ENCODE assay signal across 10 mouse cellular contexts in genomic region chr9:60231981-60232881, GRCm38 (mm10).
A peak's percentile ranks its signal among the peaks of the same experiment; 100 is the strongest.
DNase-seq lines count a peak whose midpoint lies in the region; ATAC-seq and TF ChIP-seq lines count a peak whose summit lies in the region.
"Had no signal": no experiment of that assay in that cellular context is flagged by ENCODE, and none has a peak within 500 bp of the region (broad histone marks: within the 10 kb centered on the region; RNA-seq: fewer than 3 reads in every experiment).

No protein-coding gene starts in this region.

- H3K4me2 ChIP-seq in forebrain, embryonic 14.5 days (ENCODE audit: low read length), result no peak overlapping the region
- no peak overlapping the region for H3K4me2 ChIP-seq in limb, embryonic 15.5 days
- H3K4me2 ChIP-seq: heart, embryonic 15.5 days had no signal

- H3K4me1 ChIP-seq in forebrain, embryonic 10.5 days, result peaks cover 41% of the 10 kb centered on the region
- H3K4me1 ChIP-seq in forebrain, embryonic 14.5 days (ENCODE audit: control insufficient read depth, insufficient read depth, low read length), result peaks cover 9% of the 10 kb centered on the region
- H3K4me1 ChIP-seq in kidney, adult 2 months (ENCODE audit: control insufficient read depth, insufficient read depth, low read length), result peaks cover 15% of the 10 kb centered on the region
- H3K4me1 ChIP-seq in limb, embryonic 15.5 days, result peaks cover 68% of the 10 kb centered on the region
- H3K4me1 ChIP-seq: heart, embryonic 15.5 days had no signal

- 65% methylated on average over 9 of the region's 9 CpGs for WGBS in forebrain, embryonic 10.5 days
- WGBS in forebrain, embryonic 14.5 days, result 64% methylated on average over 9 of the region's 9 CpGs
- WGBS in kidney, adult 2 months, result 72% methylated on average over 9 of the region's 9 CpGs
- 63% methylated on average over 9 of the region's 9 CpGs for WGBS in limb, embryonic 15.5 days

- peaks cover 34% of the 10 kb centered on the region for H3K27me3 ChIP-seq in forebrain, embryonic 10.5 days (ENCODE audit: poor library complexity, severe bottlenecking)
- no peaks in the 10 kb centered on the region for H3K27me3 ChIP-seq in forebrain, embryonic 14.5 days (replicated peaks; ENCODE audit: control insufficient read depth, insufficient read depth, low read length)
- H3K27me3 ChIP-seq in kidney, adult 2 months (replicated peaks; ENCODE audit: control insufficient read depth, insufficient read depth, low read length), result no peaks in the 10 kb centered on the region
- no peaks in the 10 kb centered on the region for H3K27me3 ChIP-seq in limb, embryonic 15.5 days
- H3K27me3 ChIP-seq: heart, embryonic 15.5 days had no signal

- no peak overlapping the region for H3K9ac ChIP-seq in forebrain, embryonic 14.5 days (ENCODE audit: low read length)
- no peak overlapping the region for H3K9ac ChIP-seq in limb, embryonic 15.5 days
- H3K9ac ChIP-seq: heart, embryonic 15.5 days had no signal

- H3K9me3 ChIP-seq in forebrain, embryonic 10.5 days, result no peaks in the 10 kb centered on the region
- no peaks in the 10 kb centered on the region for H3K9me3 ChIP-seq in forebrain, embryonic 14.5 days (replicated peaks; ENCODE audit: control insufficient read depth, low read length)
- no peaks in the 10 kb centered on the region for H3K9me3 ChIP-seq in limb, embryonic 15.5 days
- H3K9me3 ChIP-seq: heart, embryonic 15.5 days had no signal

- no peak for TF ChIP-seq CTCF in kidney, adult 2 months (conservative IDR thresholded peaks at IDR 0.05; ENCODE audit: insufficient read depth, insufficient read length, low read depth, low read length)

- H3K36me3 ChIP-seq in forebrain, embryonic 10.5 days (replicated peaks), result no peaks in the 10 kb centered on the region
- no peaks in the 10 kb centered on the region for H3K36me3 ChIP-seq in forebrain, embryonic 14.5 days (ENCODE audit: control insufficient read depth, insufficient read depth, low read length)
- H3K36me3 ChIP-seq in kidney, adult 2 months (ENCODE audit: control insufficient read depth, insufficient read depth, low read length), result no peaks in the 10 kb centered on the region
- no peaks in the 10 kb centered on the region for H3K36me3 ChIP-seq in limb, embryonic 15.5 days
- H3K36me3 ChIP-seq: heart, embryonic 15.5 days had no signal

- no peak for TF ChIP-seq POLR2A in kidney, adult 2 months (IDR thresholded peaks at IDR 0.05; ENCODE audit: low read depth, low read length)

- no peak for DNase-seq in forebrain, embryonic 10.5 days (ENCODE audit: extremely low spot score, low spot score)
- no peak for DNase-seq in forebrain, embryonic 14.5 days (ENCODE audit: low spot score)
- peak; percentile 60 for DNase-seq in adipocyte (ENCODE audit: low spot score)
- DNase-seq in kidney, adult 2 months, result peak; percentile 58
- no peak for DNase-seq in ovary, adult 18-20 months (ENCODE audit: low spot score)
- DNase-seq in spleen, adult 18-20 months, result no peak
- no peak for DNase-seq in thymus, adult 18-20 months
- DNase-seq: adrenal gland, postnatal 36 days had no signal

- peak overlapping the region; percentile 65 for H3K27ac ChIP-seq in forebrain, embryonic 10.5 days
- no peak overlapping the region for H3K27ac ChIP-seq in forebrain, embryonic 14.5 days (ENCODE audit: low read depth, low read length)
- H3K27ac ChIP-seq in kidney, adult 2 months (ENCODE audit: insufficient read depth, low read depth, low read length), result 0 out of 2 replicates have a peak overlapping the region, but pooled peaks have one; percentile 11
- H3K27ac ChIP-seq in limb, embryonic 15.5 days, result peak overlapping the region; percentile 17; the same call in 1 of the 2 replicates
- H3K27ac ChIP-seq: heart, embryonic 15.5 days had no signal

- H3K4me3 ChIP-seq in forebrain, embryonic 10.5 days, result no peak overlapping the region
- H3K4me3 ChIP-seq in forebrain, embryonic 14.5 days (ENCODE audit: low read depth, low read length), result no peak overlapping the region
- H3K4me3 ChIP-seq in kidney, adult 2 months (ENCODE audit: insufficient read depth, low read depth, low read length), result no peak overlapping the region
- no peak overlapping the region for H3K4me3 ChIP-seq in limb, embryonic 15.5 days
- H3K4me3 ChIP-seq: heart, embryonic 15.5 days had no signal

- ATAC-seq in forebrain, embryonic 14.5 days, result no peak
- no peak for ATAC-seq in limb, embryonic 15.5 days (ENCODE audit: insufficient number of reproducible peaks, low FRiP score, low TSS enrichment, low read depth)

Comparison
In these comparisons a context has a peak if more than half of its experiments do, and no peak if none do; other contexts are left out.
1. DNase-seq: peak in adipocyte (single experiment) and kidney, adult 2 months (single experiment); none in forebrain, embryonic 10.5 days (single experiment), forebrain, embryonic 14.5 days (single experiment), ovary, adult 18-20 months (single experiment), spleen, adult 18-20 months (0 of 2) and thymus, adult 18-20 months (0 of 2).